In the genomic region with DNA sequence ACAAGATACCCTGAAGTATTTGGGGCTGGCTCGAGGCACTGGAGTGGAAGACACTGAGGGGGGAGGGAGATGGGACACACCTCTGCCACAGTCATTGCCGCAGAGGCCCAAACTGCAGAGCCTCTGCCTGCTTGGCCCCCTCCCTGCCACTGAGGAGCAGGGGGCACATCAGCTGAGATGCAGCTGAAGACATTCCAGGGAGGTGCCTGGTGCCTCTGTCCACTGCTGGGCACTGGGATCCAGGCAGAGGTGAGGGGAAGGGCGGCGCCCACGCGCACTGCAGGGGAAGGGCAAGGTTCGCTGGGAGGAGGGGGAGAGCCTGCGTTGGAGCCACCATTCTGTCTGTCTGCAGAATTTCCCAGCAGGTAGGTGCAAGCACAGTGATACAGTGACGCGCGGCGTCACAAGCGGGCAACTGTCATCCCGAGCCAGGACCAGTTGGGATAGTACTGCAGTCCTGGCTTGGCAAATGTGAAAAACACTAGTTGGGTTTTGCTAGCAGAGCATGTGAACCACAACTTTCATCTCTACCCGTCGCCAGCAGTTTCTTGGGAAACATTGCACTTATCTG, we compare ENCODE assay signal across 12 mouse cellular contexts. TPM values are rescaled to one million over a fixed set of nuclear protein-coding genes. Genes with fewer than 3 reads are reported as not detected.
DNase-seq lines count a peak whose midpoint lies in the region; ATAC-seq and TF ChIP-seq lines count a peak whose summit lies in the region.
"Had no signal": no experiment of that assay in that cellular context is flagged by ENCODE, and none has a peak within 500 bp of the region (broad histone marks: within the 10 kb centered on the region; RNA-seq: fewer than 3 reads in every experiment).

No protein-coding gene starts in this region.

- peak overlapping the region; percentile 28 for H3K4me3 ChIP-seq in heart, postnatal 0 days (ENCODE audit: low read depth, low read length)
- peak overlapping the region; percentile 46 for H3K4me3 ChIP-seq in embryonic facial prominence, embryonic 10.5 days
- no peak overlapping the region for H3K4me3 ChIP-seq in forebrain, embryonic 14.5 days (ENCODE audit: low read depth, low read length)
- H3K4me3 ChIP-seq in limb, embryonic 15.5 days: 0 out of 2 replicates have a peak overlapping the region, but pooled peaks have one; percentile 21
- H3K4me3 ChIP-seq: myocyte had no signal

- H3K9me3 ChIP-seq in heart, postnatal 0 days (replicated peaks; ENCODE audit: control insufficient read depth, low read length): no peaks in the 10 kb centered on the region
- 0 out of 2 replicates have a peak, but pooled peaks cover 2% of the 10 kb centered on the region for H3K9me3 ChIP-seq in embryonic facial prominence, embryonic 10.5 days
- no peaks in the 10 kb centered on the region for H3K9me3 ChIP-seq in forebrain, embryonic 14.5 days (replicated peaks; ENCODE audit: control insufficient read depth, low read length)
- no peaks in the 10 kb centered on the region for H3K9me3 ChIP-seq in limb, embryonic 15.5 days

- H3K27ac ChIP-seq in heart, postnatal 0 days (ENCODE audit: low read depth): no peak overlapping the region
- H3K27ac ChIP-seq in embryonic facial prominence, embryonic 10.5 days (replicated peaks): no peak overlapping the region
- H3K27ac ChIP-seq in forebrain, embryonic 14.5 days (ENCODE audit: low read depth, low read length): no peak overlapping the region
- no peak overlapping the region for H3K27ac ChIP-seq in limb, embryonic 15.5 days

- no peak overlapping the region for H3K9ac ChIP-seq in heart, postnatal 0 days (replicated peaks; ENCODE audit: low read depth, low read length)
- H3K9ac ChIP-seq in forebrain, embryonic 14.5 days (ENCODE audit: low read length): no peak overlapping the region
- no peak overlapping the region for H3K9ac ChIP-seq in limb, embryonic 15.5 days

- WGBS in heart, postnatal 0 days: 21% methylated on average over 15 of the region's 16 CpGs
- WGBS in embryonic facial prominence, embryonic 10.5 days: 19% methylated on average over 16 of the region's 16 CpGs
- WGBS in forebrain, embryonic 14.5 days: 22% methylated on average over 16 of the region's 16 CpGs
- 21% methylated on average over 16 of the region's 16 CpGs for WGBS in limb, embryonic 15.5 days

- no peaks in the 10 kb centered on the region for H3K4me1 ChIP-seq in heart, postnatal 0 days (ENCODE audit: control insufficient read depth, insufficient read depth)
- H3K4me1 ChIP-seq in embryonic facial prominence, embryonic 10.5 days: no peaks in the 10 kb centered on the region; the same call in 1 of the 2 replicates
- H3K4me1 ChIP-seq in forebrain, embryonic 14.5 days (ENCODE audit: control insufficient read depth, insufficient read depth, low read length): no peaks in the 10 kb centered on the region
- H3K4me1 ChIP-seq in limb, embryonic 15.5 days: peaks cover 4% of the 10 kb centered on the region; the same call in 1 of the 2 replicates

- TF ChIP-seq CTCF in heart, postnatal 0 days (IDR thresholded peaks at IDR 0.05; ENCODE audit: low read depth): no peak

- no peak for ATAC-seq in heart, postnatal 0 days (ENCODE audit: insufficient read depth, low read depth)
- no peak for ATAC-seq in forebrain, embryonic 14.5 days
- ATAC-seq in limb, embryonic 15.5 days (ENCODE audit: insufficient number of reproducible peaks, low FRiP score, low TSS enrichment, low read depth): no peak
- ATAC-seq in erythroid progenitor cell, adult 5-6 weeks (replicated peaks; ENCODE audit: low FRiP score, poor library complexity, severe bottlenecking): no peak

- TF ChIP-seq EP300 in heart, postnatal 0 days (IDR thresholded peaks at IDR 0.05; ENCODE audit: low read depth): no peak

- H3K27me3 ChIP-seq in heart, postnatal 0 days (ENCODE audit: control insufficient read depth, insufficient read depth, low read length): no peaks in the 10 kb centered on the region
- peaks cover 44% of the 10 kb centered on the region for H3K27me3 ChIP-seq in embryonic facial prominence, embryonic 10.5 days (replicated peaks; ENCODE audit: low read depth, poor library complexity, severe bottlenecking)
- H3K27me3 ChIP-seq in forebrain, embryonic 14.5 days (replicated peaks; ENCODE audit: control insufficient read depth, insufficient read depth, low read length): peaks cover 3% of the 10 kb centered on the region; the same call in 1 of the 2 replicates
- peaks cover 16% of the 10 kb centered on the region; the same call in 1 of the 2 replicates for H3K27me3 ChIP-seq in limb, embryonic 15.5 days

- peak overlapping the region; percentile 55 for H3K4me2 ChIP-seq in heart, postnatal 0 days (ENCODE audit: low read depth, low read length)
- H3K4me2 ChIP-seq in forebrain, embryonic 14.5 days (ENCODE audit: low read length): peak overlapping the region; percentile 39; the same call in 1 of the 2 replicates
- H3K4me2 ChIP-seq in limb, embryonic 15.5 days: 0 out of 2 replicates have a peak overlapping the region, but pooled peaks have one; percentile 39

- no peak for DNase-seq in heart, postnatal 0 days (ENCODE audit: low spot score)
- DNase-seq in heart, adult 9 months (ENCODE audit: low spot score in 2 of 2): no peak
- peak; percentile 9 for DNase-seq in embryonic facial prominence, embryonic 10.5 days (ENCODE audit: low spot score)
- DNase-seq in forebrain, embryonic 14.5 days (ENCODE audit: low spot score): no peak
- DNase-seq in ovary, postnatal 10 days (ENCODE audit: low spot score): no peak
- DNase-seq in T-cell, adult 2 months (ENCODE audit: low spot score): no peak
- DNase-seq: adrenal gland, postnatal 36 days; cerebellum, postnatal 14 days had no signal

- no peaks in the 10 kb centered on the region for H3K36me3 ChIP-seq in heart, postnatal 0 days (replicated peaks; ENCODE audit: control insufficient read depth, insufficient read depth, low read length)
- H3K36me3 ChIP-seq in embryonic facial prominence, embryonic 10.5 days (replicated peaks): no peaks in the 10 kb centered on the region
- H3K36me3 ChIP-seq in forebrain, embryonic 14.5 days (ENCODE audit: control insufficient read depth, insufficient read depth, low read length): no peaks in the 10 kb centered on the region
- no peaks in the 10 kb centered on the region for H3K36me3 ChIP-seq in limb, embryonic 15.5 days

RNA-seq across cellular contexts. Expression of a gene that starts 0.9 kb away (rescaled TPM):
- 1.6 and 1.7 TPM in 2 replicates for total RNA-seq in heart, postnatal 0 days (2014; rRNA removed; ENCODE audit: low replicate concordance)
- polyA plus RNA-seq in heart, postnatal 0 days (2015; fragmentation: Nextera tagmentation; extraction: Ambion mirVana): 0.49 and 0.54 TPM in 2 replicates
- 1.3 and 1.4 TPM in 2 replicates for polyA plus RNA-seq in embryonic facial prominence, embryonic 10.5 days (2016; fragmentation: Nextera tagmentation; extraction: Ambion mirVana)
- polyA plus RNA-seq in forebrain, embryonic 14.5 days (2014; fragmentation: Nextera tagmentation; extraction: Ambion mirVana): 0.67 and 0.68 TPM in 2 replicates
- 0.20 and 0.27 TPM in 2 replicates for polyA plus RNA-seq in limb, embryonic 15.5 days (2015; fragmentation: Nextera tagmentation; extraction: Ambion mirVana)
- not detected in 2 replicates for total RNA-seq in erythroid progenitor cell, adult 5-6 weeks (2015; ENCODE audit: low replicate concordance)
- total RNA-seq in erythroid progenitor cell, adult 5-6 weeks (2017; ENCODE audit: low replicate concordance): not detected in 2 replicates
- total RNA-seq: liver, adult 2 months had no signal
- polyA plus RNA-seq: liver, adult 2 months; myocyte had no signal
